Mouse (Mus musculus): Measurements from ENCODE around the gene Slx1b.
"Not testable (repeated sequence)": the region's sequence is repeated elsewhere in the genome, so short reads cannot be mapped to it uniquely, and the experiment has no call there.

Gene Slx1b

DNA sequence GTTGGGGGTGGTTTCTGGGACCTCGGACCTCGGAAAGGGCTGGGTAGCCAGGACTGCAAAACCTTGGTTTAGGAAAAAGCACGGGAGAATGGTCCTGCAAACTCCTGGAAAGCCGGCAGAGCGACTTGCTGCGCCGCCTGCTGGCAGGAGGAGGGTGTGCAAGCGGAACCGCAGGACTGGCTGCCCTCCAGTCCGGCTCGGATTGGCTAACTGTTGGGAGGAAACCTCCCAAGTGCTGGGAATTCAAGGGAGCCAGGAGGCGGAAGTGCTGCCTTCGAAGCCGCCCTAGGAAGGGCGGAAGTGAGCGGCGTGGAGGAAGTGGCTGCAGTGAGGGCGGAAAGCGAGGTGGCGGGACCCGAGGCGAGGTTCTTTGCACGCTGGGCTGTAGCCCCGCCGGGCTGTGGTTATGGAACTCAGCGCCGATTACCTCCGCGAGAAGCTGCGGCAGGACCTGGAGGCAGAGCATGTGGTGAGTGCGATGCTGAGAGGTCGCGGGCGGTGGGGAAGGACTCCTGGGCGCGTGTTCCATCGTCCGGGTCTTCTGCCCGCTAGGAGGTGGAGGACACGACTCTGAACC is at the start of gene Slx1b:
TSS of gene Slx1b (minus strand) at position 154 of the 577 bp plus-strand sequence.
- peak; percentile 87 for DNase-seq (ENCODE audit: low spot score)

DNA sequence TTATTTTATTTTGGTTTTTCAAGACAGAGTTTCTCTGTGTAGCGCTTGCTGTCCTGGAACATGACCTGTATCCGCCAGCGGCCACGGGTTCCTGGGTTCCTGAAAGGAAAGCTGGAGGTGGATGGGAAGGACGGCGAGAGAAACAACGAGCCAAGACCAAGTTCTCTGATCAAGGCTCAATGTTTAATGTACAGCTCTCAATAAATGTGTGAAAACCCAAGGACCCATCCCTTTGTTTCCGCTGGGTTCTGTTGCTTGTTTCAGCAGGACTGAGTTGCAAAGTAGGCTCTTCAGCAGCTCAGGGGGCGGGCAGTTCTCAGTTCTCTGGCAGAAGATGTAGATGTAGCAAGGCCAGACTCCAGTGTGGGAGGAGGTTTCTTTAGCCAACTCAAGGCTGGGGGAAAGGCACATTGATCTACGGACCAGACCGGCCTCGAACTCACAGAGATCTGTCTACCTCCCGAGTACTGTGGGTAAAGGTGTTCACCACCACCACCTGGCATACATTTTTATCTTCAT is 46.4 kb upstream of the Slx1b start:
- DNase-seq (ENCODE audit: low spot score): no peak

DNA sequence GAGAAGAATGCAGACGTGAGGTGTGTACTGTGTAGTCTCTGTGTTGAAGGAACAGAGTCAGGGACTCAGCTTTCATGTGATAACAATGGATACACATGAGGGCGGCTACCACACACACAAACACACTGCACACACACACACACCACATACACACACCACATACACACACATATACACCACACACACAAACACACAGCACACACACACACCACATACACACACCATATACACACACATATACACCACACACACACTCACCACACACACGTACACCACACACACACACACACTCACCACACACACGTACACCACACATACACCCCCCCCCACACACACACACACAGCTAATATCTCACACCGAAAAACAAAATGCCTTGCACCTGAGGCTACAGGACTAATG is 45.9 kb upstream of the Slx1b start:
- no peak for DNase-seq (ENCODE audit: low spot score)

DNA sequence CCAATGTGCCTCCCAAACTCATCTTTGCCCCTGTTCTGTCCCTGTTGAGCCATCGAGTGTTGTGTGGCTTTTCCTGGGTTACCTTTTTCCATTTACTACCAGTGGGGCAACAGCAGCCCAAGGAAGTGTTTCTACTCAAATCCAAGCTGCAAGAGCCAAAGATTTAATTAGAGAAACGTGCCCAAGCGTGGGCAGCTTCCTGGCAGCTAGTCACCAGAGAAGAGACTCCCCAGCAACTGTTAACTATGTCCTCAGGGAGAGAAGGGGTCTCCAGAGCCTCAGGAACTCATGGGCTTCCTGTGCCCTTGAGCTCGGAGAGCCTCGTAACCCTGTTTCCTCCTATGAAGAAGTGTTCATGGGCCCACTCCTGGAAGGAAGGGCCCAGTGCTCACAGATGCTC is 45.4 kb upstream of the Slx1b start:
- DNase-seq (ENCODE audit: low spot score): no peak

DNA sequence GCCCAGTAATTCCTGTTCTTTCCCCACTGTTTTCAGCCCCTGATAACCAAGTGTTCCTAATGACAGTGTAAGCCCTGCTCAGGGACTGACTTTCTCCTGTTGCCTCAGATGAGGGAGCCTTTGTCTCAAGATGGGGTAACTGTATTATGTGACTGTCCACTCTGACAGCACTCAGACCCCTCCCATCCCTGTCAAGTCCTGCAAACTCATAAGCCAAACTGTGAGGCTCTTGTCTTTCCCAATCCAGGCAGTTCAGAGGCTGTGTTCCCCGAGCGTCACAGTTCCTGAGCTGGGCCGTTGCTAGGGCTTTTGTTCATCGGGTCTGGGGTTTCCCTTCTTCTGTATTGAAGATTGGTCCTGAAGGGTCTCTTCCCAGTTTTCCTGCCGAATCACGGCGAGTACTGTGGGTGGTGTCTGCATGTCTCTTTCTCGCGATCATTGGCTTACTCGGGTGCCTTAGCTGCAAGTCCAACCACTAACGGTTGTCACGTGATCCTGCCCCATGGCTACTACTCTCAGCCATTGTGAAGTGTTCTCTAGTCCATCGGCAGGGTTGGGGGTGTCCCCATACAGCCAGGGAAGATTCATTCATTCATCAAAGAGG is 44.6 kb upstream of the Slx1b start:
- no peak for DNase-seq (ENCODE audit: low spot score)

DNA sequence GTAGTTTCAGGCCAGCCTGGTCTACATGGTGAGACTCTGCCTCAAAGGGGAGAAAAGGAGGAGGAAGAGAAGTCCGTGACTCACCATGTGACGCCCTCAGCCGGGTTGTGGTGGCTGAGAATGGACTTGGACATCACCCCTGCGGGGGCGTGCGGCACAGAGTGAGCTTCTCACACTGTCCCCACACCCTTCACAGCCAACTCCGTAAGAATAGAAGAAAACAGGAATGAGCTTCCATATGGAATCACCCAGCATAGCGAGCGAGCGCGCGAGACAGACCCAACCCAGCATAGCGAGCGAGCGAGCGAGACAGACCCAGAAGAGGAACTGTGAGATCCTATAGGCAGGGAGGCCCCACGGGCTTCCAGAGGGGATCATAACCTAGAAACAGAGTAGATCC is 44.0 kb upstream of the Slx1b start:
- no peak for DNase-seq (ENCODE audit: low spot score)

DNA sequence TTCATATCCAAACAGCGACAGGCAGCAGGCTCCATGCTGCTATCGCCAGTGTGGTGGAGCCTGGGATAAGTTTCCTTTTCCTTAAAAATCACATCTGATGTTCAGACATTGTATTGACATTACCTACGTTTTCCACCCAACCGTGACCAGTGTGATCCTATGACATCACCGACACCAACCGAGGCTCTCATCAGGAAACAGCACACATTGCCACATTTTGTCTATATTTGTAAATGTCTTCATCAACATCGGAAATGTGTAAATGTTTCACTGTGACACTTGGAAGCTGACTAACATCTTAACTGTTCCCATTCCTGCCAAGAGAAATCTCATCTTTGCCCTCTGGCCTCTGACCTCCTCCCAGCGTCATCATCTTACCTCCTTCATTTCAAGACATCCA is 40.5 kb upstream of the Slx1b start:
- no peak for DNase-seq (ENCODE audit: low spot score)

DNA sequence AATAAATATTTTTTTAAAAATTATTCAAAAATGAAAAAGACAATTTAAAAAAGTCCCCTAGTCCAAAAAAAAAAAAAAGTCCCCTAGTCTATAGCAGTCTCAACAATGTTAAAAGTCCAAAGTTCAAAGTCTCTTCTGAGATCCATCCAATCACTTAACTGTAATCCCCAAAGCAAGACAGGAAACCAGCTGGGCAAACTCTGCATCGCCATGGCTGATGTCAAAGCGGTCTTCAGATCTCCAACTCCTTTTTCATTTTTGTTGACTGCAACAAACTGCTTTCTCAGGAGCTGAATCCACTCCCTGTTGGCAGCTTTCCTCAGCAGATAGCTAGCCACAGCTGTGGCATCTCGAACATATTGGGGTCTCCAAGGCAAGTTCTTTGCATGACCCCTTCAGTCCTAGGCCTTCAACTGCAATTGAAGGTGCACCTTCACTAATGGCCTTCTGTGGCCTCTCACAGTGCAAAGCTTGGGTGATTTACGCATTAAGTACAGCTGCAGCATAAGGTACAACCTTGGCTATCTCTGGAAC is 34.7 kb upstream of the Slx1b start:
- DNase-seq (ENCODE audit: low spot score): not testable (repeated sequence)

DNA sequence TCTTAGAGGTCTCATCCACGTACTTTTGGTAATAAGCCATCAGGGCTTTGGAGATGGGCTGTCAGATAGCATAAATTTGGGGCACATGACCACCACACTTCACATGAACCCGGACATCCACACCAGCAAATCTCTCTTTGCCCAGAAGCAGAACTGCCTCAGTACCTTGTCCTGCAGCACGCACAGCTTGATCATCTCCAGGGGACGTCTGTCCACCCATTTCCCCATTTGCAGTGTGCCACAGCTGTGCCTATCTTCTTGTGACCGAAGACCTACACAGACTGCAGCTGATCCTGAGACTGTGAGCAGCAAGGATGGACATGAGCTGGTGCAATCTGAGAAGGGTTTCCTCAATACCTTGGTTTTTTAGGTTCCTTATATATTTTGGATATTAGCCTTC is 30.1 kb upstream of the Slx1b start:
- DNase-seq (ENCODE audit: low spot score): no peak

DNA sequence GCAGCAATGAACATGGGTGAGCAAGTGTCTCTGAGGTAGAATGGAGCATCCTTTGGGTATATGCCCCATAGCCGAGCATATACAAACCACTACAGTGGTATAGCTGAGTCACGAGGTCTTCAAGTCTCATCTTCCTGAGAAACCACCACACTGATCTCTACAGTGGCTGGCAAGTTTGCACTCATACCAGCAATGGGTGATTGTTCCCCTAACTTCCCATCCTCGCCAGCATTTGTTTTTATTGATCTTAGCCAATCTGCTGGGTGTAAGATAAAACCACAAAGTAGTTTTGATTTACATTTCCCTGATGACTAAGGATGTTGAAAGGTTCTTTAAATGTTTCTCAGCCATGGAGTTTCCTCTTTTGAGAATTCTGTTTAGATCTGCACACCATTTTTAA is 29.5 kb upstream of the Slx1b start:
- DNase-seq (ENCODE audit: low spot score): no peak

DNA sequence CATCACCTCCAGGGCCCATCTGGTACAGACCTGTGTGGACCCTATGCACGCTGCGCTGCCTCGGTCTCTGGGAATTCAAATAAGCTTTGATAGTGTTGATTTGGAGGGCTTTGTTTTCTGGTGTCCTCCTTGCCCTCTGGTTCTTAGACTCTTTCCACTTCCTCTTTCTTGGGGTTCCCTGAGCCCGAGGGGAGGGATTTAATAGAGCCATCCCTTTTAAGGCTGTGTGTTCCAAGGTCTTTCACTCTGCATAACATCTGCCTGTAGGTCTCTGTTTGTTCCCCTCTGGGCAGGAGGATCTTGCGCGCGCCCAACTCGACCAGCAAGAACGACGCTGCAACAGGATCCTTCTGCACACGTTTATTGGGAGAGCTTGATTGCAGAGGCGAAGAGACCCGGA is 26.1 kb upstream of the Slx1b start:
- no peak for DNase-seq (ENCODE audit: low spot score)

DNA sequence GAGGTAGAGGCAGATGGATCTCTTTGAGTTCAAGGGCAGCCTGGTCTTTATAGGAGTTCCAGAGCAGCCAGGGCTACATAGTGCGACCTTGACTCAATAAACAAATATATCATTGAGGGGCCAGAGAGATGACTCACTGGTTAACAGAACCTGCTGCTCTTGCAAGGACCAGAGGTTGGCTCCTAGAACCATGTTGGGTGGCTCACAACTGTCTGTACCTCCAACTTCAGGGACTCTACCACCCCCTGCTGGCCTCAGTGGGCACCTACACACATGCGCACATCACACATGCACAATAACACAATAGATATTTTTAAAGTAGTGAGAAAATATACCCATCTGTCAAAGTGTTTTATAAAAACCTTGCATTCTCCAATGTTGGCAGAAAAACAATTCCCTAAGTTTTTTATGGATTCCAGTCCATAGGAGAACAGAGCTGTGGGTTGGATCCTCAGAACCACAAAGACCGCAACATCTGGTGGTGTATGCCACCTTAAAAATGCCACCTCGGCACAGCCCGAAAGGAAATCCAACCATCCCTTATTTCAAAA is 23.3 kb upstream of the Slx1b start:
- no peak for DNase-seq (ENCODE audit: low spot score)

DNA sequence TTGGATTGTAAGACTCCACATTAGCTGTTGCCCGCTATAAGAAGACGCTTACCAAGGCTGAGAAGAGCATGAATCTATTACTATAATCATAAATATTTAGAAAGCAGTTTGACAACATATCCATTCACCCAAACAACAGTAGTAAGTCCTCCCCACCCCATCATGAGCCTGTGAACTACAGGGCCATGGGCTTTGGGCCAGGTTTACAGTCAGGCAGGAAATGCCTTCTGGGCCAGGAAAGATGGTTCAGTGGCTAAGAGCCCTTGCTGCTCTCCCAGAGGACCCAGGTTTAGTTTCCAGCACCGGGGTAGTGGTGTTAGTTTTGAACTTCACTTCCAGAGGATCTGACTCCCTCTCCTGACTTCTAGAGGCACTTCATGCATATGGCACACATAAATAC is 22.0 kb upstream of the Slx1b start:
- no peak for DNase-seq (ENCODE audit: low spot score)

DNA sequence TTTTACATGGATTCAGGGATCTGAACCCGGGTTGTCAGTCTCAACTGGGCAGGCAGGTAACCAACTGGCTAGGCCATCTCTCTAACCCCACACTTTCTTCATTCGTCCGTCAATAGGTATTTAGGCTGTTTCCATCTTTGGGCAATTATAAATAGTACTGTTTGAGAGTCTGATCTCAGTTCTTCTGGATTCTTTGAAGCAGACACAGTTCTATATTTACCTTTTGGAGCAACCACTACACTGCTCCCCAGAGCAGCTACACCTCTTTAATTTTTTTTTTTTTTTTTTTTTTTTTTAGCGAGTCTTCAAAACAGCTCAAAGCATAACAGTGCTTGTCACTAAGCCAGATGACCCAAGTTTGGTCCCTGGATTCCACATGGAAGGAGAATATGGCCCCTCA is 20.1 kb upstream of the Slx1b start:
- DNase-seq (ENCODE audit: low spot score): no peak

DNA sequence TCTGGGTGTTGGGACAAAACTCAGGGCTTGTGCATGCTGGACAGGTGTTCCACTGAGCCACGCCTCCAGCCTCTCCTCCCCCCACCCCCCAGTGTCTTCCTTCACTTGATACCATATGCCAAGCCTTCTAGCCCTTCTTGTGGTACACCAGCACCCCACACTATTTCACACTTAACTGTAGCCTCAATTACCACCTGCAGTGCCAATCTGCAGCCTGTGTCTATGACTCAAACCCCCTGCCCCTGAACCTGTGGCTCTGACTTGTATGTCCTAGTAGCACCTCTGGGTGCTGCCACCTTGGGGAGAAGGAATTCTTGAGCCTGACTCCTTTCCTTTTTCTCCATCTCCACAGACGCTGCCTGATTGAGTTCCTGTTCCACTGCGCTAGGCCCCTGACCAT is 16.3 kb upstream of the Slx1b start:
- DNase-seq (ENCODE audit: low spot score): no peak

DNA sequence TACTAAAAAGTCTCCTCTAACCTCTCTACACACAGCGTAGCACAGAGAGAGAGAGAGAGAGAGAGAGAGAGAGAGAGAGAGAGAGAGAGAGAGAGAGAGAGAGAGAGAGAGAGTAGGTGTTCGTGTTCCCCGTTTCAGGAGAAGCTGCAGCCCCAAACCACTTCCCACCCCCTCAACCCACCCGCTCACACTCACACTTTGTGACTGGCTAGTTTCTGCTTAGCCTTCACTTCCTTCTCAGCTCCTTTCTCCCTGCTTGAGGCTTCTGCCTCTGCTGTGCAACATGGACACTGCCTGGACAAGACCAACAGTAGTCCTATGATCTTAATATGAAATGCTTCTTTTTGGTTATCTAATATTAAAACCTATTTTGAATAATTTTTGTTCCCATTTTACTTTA is 14.7 kb upstream of the Slx1b start:
- no peak for DNase-seq (ENCODE audit: low spot score)

DNA sequence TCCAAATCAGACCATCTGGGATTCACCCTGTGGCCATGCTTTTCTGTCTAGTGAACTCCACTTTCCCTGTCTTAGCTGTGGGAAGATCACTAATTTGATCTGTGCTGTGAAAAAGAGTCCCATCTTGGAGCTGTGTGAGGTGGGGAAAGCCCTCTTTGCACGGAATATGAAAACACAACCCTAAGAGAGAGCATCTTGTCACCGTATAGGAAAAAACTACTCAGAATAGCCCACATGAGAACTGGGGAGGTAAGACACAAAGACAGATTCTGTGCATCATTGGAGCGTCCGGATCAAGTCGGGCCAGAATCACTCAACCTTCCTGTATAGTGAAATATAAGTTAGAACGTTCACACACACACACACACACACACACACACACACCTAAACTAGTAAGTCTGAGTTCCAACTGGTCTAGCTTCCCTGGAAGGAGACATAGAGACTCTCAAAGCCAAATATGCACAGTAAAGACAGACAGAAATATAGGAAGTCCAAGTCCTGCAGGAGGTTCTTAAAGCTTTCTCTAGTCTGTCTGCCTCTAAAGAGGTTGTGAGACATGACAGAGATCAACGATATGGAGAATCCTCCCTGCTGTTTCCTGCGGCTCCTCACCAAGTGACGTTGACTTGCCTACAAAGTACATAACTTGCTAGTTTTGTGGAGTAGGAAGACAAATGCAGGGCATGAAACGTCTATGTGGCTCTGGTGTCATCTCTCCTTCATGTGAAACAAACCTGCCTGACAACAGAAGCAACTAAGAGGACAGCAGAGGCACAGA is 12.8 kb upstream of the Slx1b start:
- DNase-seq (ENCODE audit: low spot score): no peak

DNA sequence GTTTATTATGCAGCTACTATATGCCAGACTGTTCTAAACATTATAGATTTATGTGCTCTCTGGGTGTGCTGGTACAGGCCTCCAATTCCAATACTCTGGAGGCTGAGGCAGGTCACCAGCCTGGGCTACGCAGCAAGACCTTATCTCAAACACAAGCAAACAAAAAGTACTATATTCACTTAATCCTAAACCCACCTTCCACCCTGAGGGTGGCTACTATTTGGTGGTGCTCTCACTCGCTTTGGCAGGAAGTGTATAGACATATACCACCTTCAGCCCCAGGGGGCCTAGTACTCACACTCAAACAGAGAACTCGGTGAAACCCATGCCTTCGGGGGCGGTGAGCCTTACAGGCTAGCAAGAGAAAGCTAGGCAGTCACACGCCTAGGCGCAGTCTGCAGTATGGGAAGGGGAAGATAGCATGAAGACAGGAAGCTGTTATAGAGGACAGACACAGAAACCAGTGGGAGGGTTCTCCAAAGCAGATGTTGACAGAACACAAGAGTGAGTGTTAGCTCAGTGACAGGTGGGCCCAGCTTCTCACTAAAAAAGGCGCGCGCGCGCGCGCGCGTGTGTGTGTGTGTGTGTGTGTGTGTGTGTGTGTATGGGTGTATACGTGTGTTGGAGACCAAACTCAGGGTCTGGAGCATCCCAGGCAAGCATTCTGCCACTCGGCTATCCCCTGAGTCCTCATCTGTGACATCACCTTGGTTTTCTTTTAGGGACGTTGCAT is 12.0 kb upstream of the Slx1b start, which contains the start of gene Coro1a:
TSS of gene Coro1a (minus strand) at position 346 of the 733 bp plus-strand sequence.
- DNase-seq (ENCODE audit: low spot score): no peak

DNA sequence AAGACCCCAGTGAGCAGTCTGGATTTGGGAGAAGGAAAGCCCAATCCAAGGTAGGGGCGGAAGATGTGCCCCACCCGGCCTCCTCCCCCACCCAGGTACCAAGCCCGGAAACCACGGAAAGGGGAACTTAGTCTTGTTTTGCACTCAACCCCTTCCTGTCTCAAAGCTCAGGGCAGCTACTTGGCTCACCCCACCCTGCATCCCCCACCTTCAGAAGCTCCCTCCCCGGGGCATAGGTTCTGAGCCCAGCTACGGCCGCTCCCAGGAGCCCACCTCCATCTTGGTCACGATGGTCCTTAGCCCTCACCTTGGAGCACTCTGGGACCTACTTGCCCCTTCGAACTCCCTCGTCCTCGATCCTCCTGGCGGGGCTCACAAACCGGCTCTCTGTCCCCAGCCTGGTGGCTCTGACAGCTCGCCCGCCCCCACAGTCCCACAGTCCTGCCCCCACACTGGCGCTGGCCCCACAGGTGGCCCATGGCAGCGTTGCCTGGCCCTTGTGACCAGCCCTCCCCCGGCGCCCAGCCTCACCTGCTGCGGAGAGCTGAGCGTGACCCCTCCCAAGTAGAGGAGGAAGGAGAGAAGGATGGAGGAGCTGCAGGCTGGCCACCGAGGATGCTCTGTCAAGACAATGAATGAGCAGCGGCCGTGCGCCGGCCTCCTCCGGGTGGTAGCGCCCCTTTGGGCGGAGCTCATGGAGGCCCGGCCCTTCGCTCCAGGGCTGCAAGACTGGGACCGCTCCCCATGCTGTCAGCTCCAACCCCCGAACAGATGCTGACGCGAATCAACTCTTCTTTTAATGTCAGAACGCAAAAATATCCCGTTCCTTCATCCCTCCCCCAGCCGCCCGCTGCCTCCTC is 8.8 kb upstream of the Slx1b start:
- DNase-seq (ENCODE audit: low spot score): peak; percentile 58

DNA sequence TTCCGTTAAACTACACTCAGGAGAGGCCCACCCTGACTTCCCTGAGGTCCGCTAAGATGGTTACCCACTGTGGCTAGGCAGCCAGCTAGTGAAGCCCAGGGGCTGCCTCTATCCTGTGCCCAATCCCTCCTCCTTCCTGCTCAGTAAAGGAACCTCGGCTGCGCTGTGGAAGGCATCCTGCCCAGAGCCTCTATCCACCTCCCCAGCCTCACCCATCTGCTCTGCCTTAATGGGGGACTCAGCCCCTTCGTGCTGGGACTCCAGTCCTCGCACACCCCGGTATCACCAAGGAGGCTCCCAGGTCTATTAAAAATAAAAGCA is 8.1 kb upstream of the Slx1b start:
- DNase-seq (ENCODE audit: low spot score): no peak

All from urinary bladder, postnatal 25 days (tissue).